Mouse (Mus musculus) midbrain, embryonic 10.5 days (tissue): Measurements from ENCODE around the gene Vmn2r78. TPM values are rescaled to one million over a fixed set of nuclear protein-coding genes. Genes with fewer than 3 reads are reported as not detected.
"Not testable (repeated sequence)": the region's sequence is repeated elsewhere in the genome, so short reads cannot be mapped to it uniquely, and the experiment has no call there.

Source experiments
- DNase-seq: peaks from one replicate; pipeline ENCODE4 v3.0.0-alpha.2; 2017; ENCODE audit warnings: low spot score
- H3K27ac ChIP-seq: fragments of 300-500 bp; sonication (generic); replicated peaks from 2 replicates; pipeline ENCODE4 v1.5.1; 2016; ENCODE audit warnings: mild to moderate bottlenecking
- H3K27me3 ChIP-seq: fragments of 300-500 bp; sonication (generic); 2 replicates; pipeline ENCODE4 v1.6.1; 2016; ENCODE audit warnings: low read depth, mild to moderate bottlenecking; ENCODE audit not compliant: poor library complexity, severe bottlenecking
- H3K36me3 ChIP-seq: fragments of 300-500 bp; sonication (generic); 2 replicates; pipeline ENCODE4 v1.6.1; 2016; ENCODE audit warnings: mild to moderate bottlenecking, moderate library complexity
- H3K4me1 ChIP-seq: fragments of 300-500 bp; sonication (generic); 2 replicates; pipeline ENCODE4 v1.6.1; 2016
- H3K4me3 ChIP-seq: fragments of 300-500 bp; sonication (generic); 2 replicates; pipeline ENCODE4 v1.5.1; 2016; ENCODE audit warnings: mild to moderate bottlenecking, moderate library complexity
- H3K9me3 ChIP-seq: fragments of 300-500 bp; sonication (generic); replicated peaks from 2 replicates; pipeline ENCODE4 v1.6.1; 2016; ENCODE audit warnings: mild to moderate bottlenecking
- WGBS: fragments of 180-500 bp; shearing (Covaris S2); methylation state at CpG from one replicate; pipeline ENCODE4 v1.1.7; 2016; 5-methylcytosine and 5-hydroxymethylcytosine counted together
- polyA plus RNA-seq: library from polyadenylated mRNA; unstranded; fragments of >200 nt; fragmentation: Nextera tagmentation; extraction: Ambion mirVana; gene quantifications from 2 replicates; pipeline ENCODE4 v1.2.1, GENCODE M21; 2016

Gene Vmn2r78
- not detected in 2 replicates for polyA plus RNA-seq

DNA sequence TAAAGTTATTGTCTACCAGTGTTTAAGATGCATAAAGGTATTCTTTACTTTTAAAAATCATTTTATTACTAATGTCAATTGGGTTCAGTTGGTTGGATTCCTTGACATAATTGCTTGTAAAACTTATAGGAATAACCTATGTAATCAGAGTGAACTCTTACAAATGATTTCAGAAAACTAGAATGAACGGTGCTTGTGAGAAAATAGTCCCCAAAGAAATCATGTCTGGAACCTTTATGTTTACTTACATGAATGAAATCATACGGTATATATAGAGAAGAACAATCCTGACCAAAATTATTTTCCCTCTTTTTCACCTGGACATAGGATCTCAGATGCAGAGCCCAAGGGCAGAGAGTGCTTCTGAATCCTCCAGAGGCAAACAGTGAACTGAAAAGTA lies at the start of gene Vmn2r78:
Gene Vmn2r78 (plus strand): TSS at position 301 of the 400 bp plus-strand sequence.
- H3K27me3 ChIP-seq, H3K4me3 ChIP-seq, H3K4me1 ChIP-seq, H3K9me3 ChIP-seq, H3K27ac ChIP-seq, DNase-seq, H3K36me3 ChIP-seq: not testable (repeated sequence)
- WGBS: 93% methylated on average over 2 of the region's 2 CpGs

DNA sequence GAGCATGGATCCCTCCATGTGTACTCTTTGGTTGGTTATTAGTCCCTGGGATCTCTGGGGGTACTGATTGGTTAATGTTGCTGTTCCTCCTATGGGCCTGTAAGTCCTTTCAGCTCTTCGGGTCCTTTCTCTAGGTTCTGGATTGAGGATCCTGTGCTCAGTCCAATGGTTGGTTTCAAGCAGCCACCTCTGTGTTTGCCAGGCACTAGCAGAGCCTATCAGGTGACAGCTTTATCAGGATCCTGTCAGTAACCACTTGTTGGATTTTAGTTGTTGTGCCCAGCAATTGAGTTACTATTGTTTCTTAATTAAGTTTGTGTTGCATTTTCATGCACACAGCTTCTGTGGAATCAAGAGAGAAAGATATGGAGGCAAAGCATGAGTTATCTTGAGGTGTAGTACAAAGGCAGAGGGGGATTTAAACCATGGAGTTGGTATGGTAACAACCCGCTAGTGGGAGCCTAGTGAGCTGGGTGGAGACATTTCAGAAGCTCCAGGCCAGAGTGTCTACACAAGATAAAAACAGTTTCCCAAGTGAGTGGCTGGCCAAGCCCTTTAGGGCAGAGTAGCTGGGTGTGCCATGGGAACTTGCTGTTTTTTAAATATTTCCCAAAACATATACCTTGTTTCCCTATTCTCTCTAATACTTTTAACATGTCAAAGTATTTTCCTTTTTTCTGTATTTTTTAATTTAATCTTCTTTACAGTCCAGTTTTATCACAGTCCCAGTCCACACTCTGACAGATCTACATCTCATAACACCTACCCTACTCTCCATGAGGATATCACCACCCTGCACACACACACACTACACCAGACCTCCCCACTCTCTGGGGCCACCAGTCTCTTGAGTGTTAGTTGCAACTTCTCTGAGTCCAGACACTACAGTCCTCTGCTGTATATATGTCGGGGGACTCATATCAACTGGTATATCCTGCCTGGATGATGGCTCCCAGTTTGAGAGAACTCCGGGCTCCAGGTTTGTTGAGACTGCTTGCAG lies 25.1 kb upstream of the Vmn2r78 start:
- H3K36me3 ChIP-seq: no peaks in the 10 kb centered on the region
- no peak overlapping the region for H3K4me3 ChIP-seq
- H3K27ac ChIP-seq: no peak overlapping the region
- DNase-seq: no peak
- no peaks in the 10 kb centered on the region for H3K4me1 ChIP-seq
- no peaks in the 10 kb centered on the region for H3K9me3 ChIP-seq
- 88% methylated on average over 4 of the region's 4 CpGs for WGBS
- no peaks in the 10 kb centered on the region for H3K27me3 ChIP-seq

- Histone ChIP-seq H3K36me3 (no peaks in the 10 kb centered on the region), H3K9me3 (no peaks in the 10 kb centered on the region), H3K27ac (no peak overlapping the region), H3K4me1 (no peaks in the 10 kb centered on the region), H3K4me3 (no peak overlapping the region), H3K27me3 (no peaks in the 10 kb centered on the region)
- whole genome bisulfite sequencing: 86% methylated on average over 5 of the region's 5 CpGs
- no peak for DNase-seq
Measured at GRCm38 (mm10) chr7:86937288-86937687, 22.4 kb downstream of the Vmn2r78 start.

DNA sequence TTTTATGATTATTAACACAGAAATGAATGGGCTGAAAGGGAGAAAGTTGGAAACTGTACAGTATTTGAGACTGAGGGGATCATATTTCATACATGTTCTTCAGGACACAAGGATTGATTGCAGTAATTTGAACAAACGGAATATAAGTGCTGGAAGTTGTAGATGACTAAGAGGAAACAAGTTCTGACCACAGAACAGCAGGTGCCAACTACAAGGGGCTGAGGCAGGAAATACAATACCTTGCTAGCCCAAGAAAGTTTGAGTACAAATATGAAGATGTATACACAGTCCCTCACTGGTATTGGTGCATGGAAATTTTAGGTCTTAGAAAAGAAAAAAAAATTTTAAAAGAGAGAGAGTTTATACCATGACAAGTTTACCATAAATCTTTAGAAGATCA lies 79.8 kb downstream of the Vmn2r78 start:
- Histone ChIP-seq H3K36me3 (no peaks in the 10 kb centered on the region), H3K27ac (no peak overlapping the region), H3K4me1 (no peaks in the 10 kb centered on the region), H3K27me3 (no peaks in the 10 kb centered on the region), H3K9me3 (no peaks in the 10 kb centered on the region), H3K4me3 (no peak overlapping the region)
- WGBS: 85% methylated on average over 1 of the region's 1 CpGs
- DNase-seq: no peak

- not testable (repeated sequence) for H3K27me3 ChIP-seq, DNase-seq, H3K4me3 ChIP-seq, H3K4me1 ChIP-seq, H3K36me3 ChIP-seq, H3K9me3 ChIP-seq, H3K27ac ChIP-seq
- 83% methylated on average over 1 of the region's 1 CpGs for WGBS
Measured at GRCm38 (mm10) chr7:86995815-86996214, 80.9 kb downstream of the Vmn2r78 start, which contains the start of gene Vmn2r79. Vmn2r79 (plus strand) TSS chr7:86996115.

Other genes starting within 250 kb of the Vmn2r78 start
- not detected in 2 replicates for gene Olfr292, start 226.8 kb upstream of the Vmn2r78 start, polyA plus RNA-seq
- 0.16 and 0.20 TPM in 2 replicates for gene Folh1, start 139.2 kb upstream of the Vmn2r78 start, polyA plus RNA-seq
- not detected in 2 replicates for gene Vmn2r77, start 120.1 kb upstream of the Vmn2r78 start, polyA plus RNA-seq
- gene Vmn2r79, start 81.0 kb downstream of the Vmn2r78 start, polyA plus RNA-seq: 0.01 TPM in 1 of 2 replicates, not detected in the other